Mouse (Mus musculus): ENCODE data around the gene Plod1.

DNA sequence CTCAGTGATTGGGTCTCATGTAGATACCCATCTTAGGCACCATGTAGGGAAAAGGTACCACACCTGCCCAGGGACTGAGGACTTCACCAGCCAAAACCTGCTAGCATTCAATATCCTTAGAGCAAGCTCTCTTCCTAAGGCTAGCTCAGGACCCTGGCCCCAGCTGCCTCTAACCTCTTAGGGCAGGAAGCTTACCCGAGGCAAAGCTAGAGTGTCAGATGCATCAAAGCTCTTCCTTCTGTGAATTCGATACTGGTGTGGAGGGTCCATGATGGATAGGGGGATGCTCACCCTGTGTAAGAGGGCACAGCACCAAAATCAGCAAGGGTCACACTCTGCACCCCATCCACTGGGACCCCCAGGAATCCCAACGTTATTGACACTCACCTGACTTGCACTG lies 74.5 kb downstream of the Plod1 start:
- TF ChIP-seq CTCF (IDR thresholded peaks at IDR 0.05; ENCODE audit: borderline replicate concordance, insufficient read depth, low read depth, low read length): no peak
- no peak for TF ChIP-seq POLR2A (IDR thresholded peaks at IDR 0.05; ENCODE audit: borderline replicate concordance, insufficient read depth, low read length)
